Mouse (Mus musculus) thymus, adult 2 months (tissue): ENCODE measurements around the gene Gm5269. TPM values are rescaled to one million over a fixed set of nuclear protein-coding genes. Genes with fewer than 3 reads are reported as not detected.

ENCODE experiments used
- DNase-seq: peaks from one replicate; pipeline ENCODE4 v3.0.0; 2021
- H3K27ac ChIP-seq: fragments of 200-500 bp; 2 replicates; pipeline ENCODE4 v1.5.1; 2012; ENCODE audit warnings: low read length, control low read depth; ENCODE audit not compliant: control insufficient read depth, insufficient read depth
- H3K27me3 ChIP-seq: fragments of 200-500 bp; 2 replicates; pipeline ENCODE4 v1.6.1; 2012; ENCODE audit warnings: mild to moderate bottlenecking, low read length, moderate library complexity, mixed read lengths; ENCODE audit not compliant: control insufficient read depth, insufficient read depth
- H3K36me3 ChIP-seq: fragments of 200-500 bp; 2 replicates; pipeline ENCODE4 v1.6.1; 2012; ENCODE audit warnings: mild to moderate bottlenecking, low read length, moderate library complexity; ENCODE audit not compliant: control insufficient read depth, insufficient read depth
- H3K4me1 ChIP-seq: fragments of 200-500 bp; replicated peaks from 2 replicates; pipeline ENCODE4 v1.6.1; 2012; ENCODE audit warnings: low read length; ENCODE audit not compliant: control insufficient read depth, insufficient read depth
- H3K4me3 ChIP-seq: fragments of 200-500 bp; 2 replicates; pipeline ENCODE4 v1.5.1; 2012; ENCODE audit warnings: mild to moderate bottlenecking, low read length, control low read depth, moderate library complexity; ENCODE audit not compliant: control insufficient read depth, insufficient read depth
- CTCF ChIP-seq: fragments of 200-500 bp; IDR thresholded peaks from 2 replicates; pipeline ENCODE4 v1.5.1; 2012; ENCODE audit warnings: mild to moderate bottlenecking, control low read depth, low read length, moderate library complexity, borderline replicate concordance; ENCODE audit not compliant: control insufficient read depth, poor library complexity, insufficient read depth; ENCODE audit errors: extremely low read depth
- POLR2A ChIP-seq: fragments of 200-500 bp; IDR thresholded peaks from 2 replicates; pipeline ENCODE4 v1.6.1; 2012; ENCODE audit warnings: mild to moderate bottlenecking, low read length, control low read depth, moderate library complexity; ENCODE audit not compliant: control insufficient read depth, poor library complexity, insufficient read depth; ENCODE audit errors: extremely low read depth
- WGBS: fragments of 180-500 bp; shearing (Covaris S2); methylation state at CpG from one replicate; pipeline ENCODE4 v1.1.7; 2018; 5-methylcytosine and 5-hydroxymethylcytosine counted together
- polyA plus RNA-seq: library from polyadenylated mRNA; depleted of rRNA; stranded (reverse); fragments of >200 nt; gene quantifications from 2 replicates; pipeline ENCODE4 v1.2.3, GENCODE M21; 2012

The Gm5269 gene
- polyA plus RNA-seq, 1 experiment: not detected

DNA sequence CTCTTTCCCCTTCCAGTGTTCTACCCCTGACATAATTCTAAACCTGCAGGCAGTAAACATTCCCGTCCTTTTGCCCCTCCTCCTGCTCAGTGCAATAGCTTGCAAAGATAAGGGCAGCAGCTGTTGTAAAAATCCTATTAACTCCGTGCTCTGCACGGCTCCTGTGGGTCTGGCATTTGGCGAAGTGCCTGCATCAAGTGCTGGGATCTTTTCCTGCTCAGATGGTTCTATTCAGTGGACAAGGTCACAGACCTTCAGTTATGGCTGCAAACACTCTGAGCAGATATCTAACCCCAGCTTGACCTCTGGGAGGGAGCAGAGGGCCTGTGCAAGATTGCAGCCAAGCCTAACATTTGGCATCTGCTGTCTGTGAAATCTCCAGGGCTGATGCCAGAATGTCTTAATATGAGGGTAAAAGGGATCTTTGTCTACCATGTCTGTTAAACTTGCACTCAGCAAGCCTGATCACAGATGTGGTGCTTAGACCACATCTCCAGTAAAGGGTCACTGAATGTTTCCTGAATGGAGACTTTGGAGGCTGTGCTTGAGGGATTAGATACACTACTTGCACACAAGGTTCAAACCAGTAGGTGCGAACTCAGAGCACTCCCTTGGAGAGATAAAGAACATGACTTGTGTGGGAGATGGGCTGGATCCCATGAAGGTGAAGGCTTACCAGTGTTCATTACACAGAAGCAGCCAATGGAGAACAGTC is 15.2 kb upstream of the Gm5269 start:
- TF ChIP-seq CTCF (no peak), POLR2A (no peak)
- DNase-seq: no peak
- no peaks in the 10 kb centered on the region for H3K36me3 ChIP-seq
- no peaks in the 10 kb centered on the region for H3K27me3 ChIP-seq
- no peak overlapping the region for H3K27ac ChIP-seq
- 88% methylated on average over 5 of the region's 5 CpGs for WGBS
- no peak overlapping the region for H3K4me3 ChIP-seq
- H3K4me1 ChIP-seq: no peaks in the 10 kb centered on the region

DNA sequence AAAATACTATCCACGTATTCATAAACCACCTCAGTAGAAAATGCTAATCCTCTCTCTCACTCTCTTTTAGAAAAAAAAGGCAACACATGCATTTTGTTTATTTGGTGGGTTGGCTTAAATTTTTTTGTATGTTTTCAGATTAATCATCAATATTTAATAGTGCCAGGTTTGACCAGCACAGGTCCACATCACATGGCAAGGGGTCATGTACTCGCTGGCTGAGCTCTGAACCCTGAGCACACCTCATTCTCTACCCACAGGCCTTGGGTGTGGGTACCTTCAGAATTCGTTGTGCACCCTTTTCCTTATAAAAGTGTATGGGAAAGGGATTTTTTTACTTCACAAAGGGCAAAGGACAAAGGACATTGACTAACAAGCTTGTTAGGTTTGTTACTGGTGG is 14.1 kb upstream of the Gm5269 start:
- Histone ChIP-seq H3K4me1 (no peaks in the 10 kb centered on the region), H3K27ac (no peak overlapping the region), H3K4me3 (no peak overlapping the region), H3K36me3 (no peaks in the 10 kb centered on the region), H3K27me3 (no peaks in the 10 kb centered on the region)
- WGBS: 91% methylated on average over 3 of the region's 3 CpGs
- TF ChIP-seq POLR2A: no peak
- TF ChIP-seq CTCF: no peak
- no peak for DNase-seq

- DNase-seq: no peak
- Histone ChIP-seq H3K27ac (no peak overlapping the region), H3K27me3 (no peaks in the 10 kb centered on the region), H3K36me3 (no peaks in the 10 kb centered on the region), H3K4me1 (no peaks in the 10 kb centered on the region), H3K4me3 (no peak overlapping the region)
- 81% methylated on average over 1 of the region's 1 CpGs for WGBS
- TF ChIP-seq POLR2A: no peak
- TF ChIP-seq CTCF: no peak
Observed at GRCm38 (mm10) chr1:45898044-45898443, 8.0 kb upstream of the Gm5269 start.

DNA sequence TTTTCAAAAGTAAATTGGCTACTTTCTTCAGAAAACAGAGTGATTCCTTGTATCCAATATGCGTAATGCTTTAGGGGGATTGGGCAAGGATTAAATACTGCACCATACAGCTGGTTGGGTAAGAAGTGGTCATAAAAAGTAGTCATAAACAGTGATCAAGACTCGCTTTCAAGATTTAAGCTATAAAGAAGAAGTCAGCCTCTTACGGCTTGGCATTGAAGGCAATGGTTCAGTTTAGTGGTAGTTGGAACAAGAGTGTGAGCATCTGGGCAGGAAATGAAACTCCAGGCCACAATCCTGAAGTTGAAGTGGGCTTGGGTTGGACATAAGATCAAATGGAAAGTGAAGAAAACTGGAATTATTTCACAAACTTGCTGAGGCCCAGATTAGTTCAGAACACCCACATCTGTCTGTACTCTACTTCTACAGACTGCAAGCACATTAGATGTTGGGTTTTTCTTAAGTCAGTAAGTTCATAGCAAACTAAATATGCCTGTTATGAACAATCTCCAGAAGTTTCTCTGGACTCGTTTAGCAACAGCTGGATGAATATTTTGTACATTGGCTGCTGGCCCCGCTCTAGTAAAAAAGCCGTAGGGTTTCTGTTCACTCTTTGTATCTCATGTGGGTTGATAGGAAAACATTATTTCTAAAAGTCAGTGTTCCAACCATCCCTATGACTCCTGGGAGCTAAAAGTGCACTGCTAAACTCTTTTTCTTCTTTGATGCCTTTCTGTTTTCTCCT is 4.3 kb upstream of the Gm5269 start:
- no peak for DNase-seq
- no peaks in the 10 kb centered on the region for H3K27me3 ChIP-seq
- TF ChIP-seq POLR2A: no peak
- no peak for TF ChIP-seq CTCF
- H3K36me3 ChIP-seq: no peaks in the 10 kb centered on the region
- H3K4me1 ChIP-seq: no peaks in the 10 kb centered on the region
- 95% methylated on average over 6 of the region's 6 CpGs for WGBS
- H3K27ac ChIP-seq: no peak overlapping the region
- H3K4me3 ChIP-seq: no peak overlapping the region

DNA sequence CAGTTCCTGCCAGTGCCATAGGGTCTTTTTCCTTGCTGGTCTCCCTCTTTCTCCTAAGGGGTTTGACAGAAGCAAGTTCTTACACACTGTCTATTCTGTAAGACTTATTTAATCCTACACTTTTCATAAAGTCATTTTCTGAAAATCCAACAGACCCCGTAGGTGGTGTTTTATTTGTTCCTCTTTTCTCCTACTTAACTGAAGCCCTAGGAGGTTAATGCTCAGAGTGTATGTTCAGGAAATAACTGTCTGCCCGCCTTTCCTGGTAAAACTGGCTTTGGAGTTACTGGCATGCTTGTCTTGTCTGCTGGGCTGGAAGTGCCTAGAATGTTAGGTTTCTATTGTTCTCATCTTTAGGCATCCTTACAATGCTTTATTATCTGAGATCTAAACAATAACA is 1.9 kb upstream of the Gm5269 start:
- no peak for DNase-seq
- WGBS: 20% methylated on average over 2 of the region's 2 CpGs
- TF ChIP-seq POLR2A (no peak), CTCF (no peak)

DNA sequence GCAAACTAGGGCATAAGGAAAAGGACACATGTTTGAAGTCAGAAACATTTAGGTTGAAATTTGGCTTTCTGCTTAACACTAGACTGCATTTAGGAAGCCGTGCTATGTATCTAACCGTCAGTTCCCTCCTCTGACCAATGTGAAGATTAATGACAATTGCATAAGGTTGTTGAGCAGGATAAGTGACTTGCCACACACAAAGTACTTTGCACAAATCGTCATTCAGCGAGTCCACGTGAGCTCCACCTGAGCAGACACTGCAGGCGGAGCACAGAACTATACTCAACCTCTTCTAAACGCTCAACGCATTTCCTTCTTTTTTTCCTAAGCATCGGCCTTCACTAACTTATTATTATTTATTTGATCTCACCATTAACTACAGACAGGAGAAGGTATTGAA is 3.3 kb downstream of the Gm5269 start:
- DNase-seq: no peak
- Histone ChIP-seq H3K4me1 (no peaks in the 10 kb centered on the region), H3K36me3 (no peaks in the 10 kb centered on the region), H3K4me3 (no peak overlapping the region), H3K27ac (no peak overlapping the region), H3K27me3 (no peaks in the 10 kb centered on the region)
- WGBS: 96% methylated on average over 9 of the region's 9 CpGs
- TF ChIP-seq CTCF: no peak
- TF ChIP-seq POLR2A: no peak

More for the DNA sequence above, 1.9 kb upstream of the Gm5269 start:
- no peaks in the 10 kb centered on the region for H3K27me3 ChIP-seq
- H3K4me1 ChIP-seq: no peaks in the 10 kb centered on the region
- H3K36me3 ChIP-seq: no peaks in the 10 kb centered on the region
- H3K27ac ChIP-seq: no peak overlapping the region
- no peak overlapping the region for H3K4me3 ChIP-seq
